Mouse (Mus musculus) embryonic facial prominence, embryonic 15.5 days (tissue): ENCODE results near the gene Mmaa. TPM values are rescaled to one million over a fixed set of nuclear protein-coding genes. Genes with fewer than 3 reads are reported as not detected.

Experiments
- ATAC-seq: fragments of 200-750 bp; cut with Nextera tagmentation; 2 replicates; pipeline ENCODE4 v1.8.0; 2017; ENCODE audit warnings: low read depth, moderate TSS enrichment; ENCODE audit not compliant: insufficient number of reproducible peaks, low FRiP score, low TSS enrichment
- H3K27ac ChIP-seq: fragments of 300-500 bp; sonication (generic); replicated peaks from 2 replicates; pipeline ENCODE4 v1.5.1; 2015; ENCODE audit warnings: mild to moderate bottlenecking, inconsistent platforms
- H3K27me3 ChIP-seq: fragments of 300-500 bp; sonication (generic); 2 replicates; pipeline ENCODE4 v1.6.1; 2015; ENCODE audit warnings: inconsistent platforms
- H3K36me3 ChIP-seq: fragments of 300-500 bp; sonication (generic); 2 replicates; pipeline ENCODE4 v1.6.1; 2015; ENCODE audit warnings: mild to moderate bottlenecking, inconsistent platforms
- H3K4me1 ChIP-seq: fragments of 300-500 bp; sonication (generic); 2 replicates; pipeline ENCODE4 v1.6.1; 2015; ENCODE audit warnings: inconsistent platforms
- H3K4me2 ChIP-seq: fragments of 300-500 bp; sonication (generic); replicated peaks from 2 replicates; pipeline ENCODE4 v1.6.1; 2015; ENCODE audit warnings: mild to moderate bottlenecking, inconsistent platforms
- H3K4me3 ChIP-seq: fragments of 300-500 bp; sonication (generic); replicated peaks from 2 replicates; pipeline ENCODE4 v1.5.1; 2015; ENCODE audit warnings: mild to moderate bottlenecking, inconsistent platforms
- H3K9ac ChIP-seq: fragments of 300-500 bp; sonication (generic); 2 replicates; pipeline ENCODE4 v1.6.1; 2015; ENCODE audit warnings: inconsistent platforms
- H3K9me3 ChIP-seq: fragments of 300-500 bp; sonication (generic); replicated peaks from 2 replicates; pipeline ENCODE4 v1.6.1; 2016; ENCODE audit warnings: inconsistent platforms
- WGBS: fragments of 180-500 bp; shearing (Covaris S2); methylation state at CpG from one replicate; pipeline ENCODE4 v1.1.7; 2015; 5-methylcytosine and 5-hydroxymethylcytosine counted together
- polyA plus RNA-seq: library from polyadenylated mRNA; unstranded; fragments of >200 nt; fragmentation: Nextera tagmentation; extraction: Ambion mirVana; gene quantifications from 2 replicates; pipeline ENCODE4 v1.2.1, GENCODE M21; 2015

Mmaa gene
- polyA plus RNA-seq, 1 experiment from 2014 or later = 16.5 TPM

GRCm38 (mm10) chr8:79224363-79224762, 70.4 kb downstream of the Mmaa start:
- Histone ChIP-seq H3K9me3 (no peaks in the 10 kb centered on the region), H3K9ac (no peak overlapping the region), H3K4me3 (no peak overlapping the region), H3K27ac (no peak overlapping the region; the same call in 1 of the 2 replicates), H3K4me2 (no peak overlapping the region), H3K27me3 (no peaks in the 10 kb centered on the region), H3K4me1 (peaks cover 20% of the 10 kb centered on the region), H3K36me3 (no peaks in the 10 kb centered on the region)
- WGBS = 82% methylated on average over 9 of the region's 9 CpGs
- ATAC-seq = no peak

- Histone ChIP-seq H3K9me3 (no peaks in the 10 kb centered on the region), H3K9ac (no peak overlapping the region), H3K36me3 (no peaks in the 10 kb centered on the region), H3K4me2 (no peak overlapping the region), H3K27me3 (no peaks in the 10 kb centered on the region), H3K4me3 (no peak overlapping the region), H3K4me1 (peaks cover 20% of the 10 kb centered on the region), H3K27ac (peak overlapping the region; percentile 66)
- no peak for ATAC-seq
- WGBS = 68% methylated on average over 5 of the region's 5 CpGs
These were observed 72.0 kb downstream of the Mmaa start for GRCm38 (mm10) chr8:79222752-79223141.

- no peaks in the 10 kb centered on the region for H3K36me3 ChIP-seq
- H3K4me2 ChIP-seq = no peak overlapping the region
- ATAC-seq = 0 out of 2 replicates have a peak, but pooled peaks have one; percentile 55
- H3K4me3 ChIP-seq = no peak overlapping the region
- H3K27ac ChIP-seq = peak overlapping the region; percentile 66
- H3K4me1 ChIP-seq = peaks cover 20% of the 10 kb centered on the region
- no peak overlapping the region for H3K9ac ChIP-seq
- whole genome bisulfite sequencing = 27% methylated on average over 5 of the region's 5 CpGs
- no peaks in the 10 kb centered on the region for H3K9me3 ChIP-seq
- H3K27me3 ChIP-seq = no peaks in the 10 kb centered on the region
These were observed 72.5 kb downstream of the Mmaa start for GRCm38 (mm10) chr8:79222106-79222751.

Other genes with a start within 250 kb of the Mmaa start
- not detected in 2 replicates for gene 1700011L22Rik, start 46.4 kb downstream of the Mmaa start, polyA plus RNA-seq
- 56.0 and 61.4 TPM in 2 replicates for gene Smad1, start 104.6 kb upstream of the Mmaa start, polyA plus RNA-seq